Mouse (Mus musculus) heart, postnatal 0 days (tissue): ENCODE measurements at regions not wholly inside any gene's neighbourhood (a gene's known extent, or its start where the extent isn't known, plus 50 kb on each side); places are given as distances from the start of the nearest gene placed in this dataset.

Experiments used
- ATAC-seq: fragments of 200-750 bp; cut with Nextera tagmentation; 2 replicates; pipeline ENCODE4 v1.8.0; 2017; ENCODE audit warnings: low read depth, moderate number of reproducible peaks, moderate library complexity; ENCODE audit not compliant: insufficient read depth
- DNase-seq: peaks from one replicate; pipeline ENCODE4 v3.0.0-alpha.2; 2016; ENCODE audit warnings: low spot score
- H3K27ac ChIP-seq: fragments of 300-500 bp; sonication (generic); 2 replicates; pipeline ENCODE4 v1.5.1; 2014; ENCODE audit warnings: low read depth, mild to moderate bottlenecking
- H3K27me3 ChIP-seq: fragments of 300-500 bp; sonication (generic); 2 replicates; pipeline ENCODE4 v1.6.1; 2014; ENCODE audit warnings: low read length, mixed read lengths; ENCODE audit not compliant: control insufficient read depth, insufficient read depth
- H3K36me3 ChIP-seq: fragments of 300-500 bp; sonication (generic); replicated peaks from 2 replicates; pipeline ENCODE4 v1.6.1; 2014; ENCODE audit warnings: low read length, mixed read lengths; ENCODE audit not compliant: control insufficient read depth, insufficient read depth
- H3K4me1 ChIP-seq: fragments of 300-500 bp; sonication (generic); 2 replicates; pipeline ENCODE4 v1.6.1; 2014; ENCODE audit warnings: antibody characterized with exemption; ENCODE audit not compliant: control insufficient read depth, insufficient read depth
- H3K4me2 ChIP-seq: fragments of 300-500 bp; sonication (generic); 2 replicates; pipeline ENCODE4 v1.6.1; 2014; ENCODE audit warnings: low read depth, mild to moderate bottlenecking, low read length, moderate library complexity
- H3K4me3 ChIP-seq: fragments of 300-500 bp; sonication (generic); 2 replicates; pipeline ENCODE4 v1.5.1; 2014; ENCODE audit warnings: low read depth, low read length
- H3K9ac ChIP-seq: fragments of 300-500 bp; sonication (generic); replicated peaks from 2 replicates; pipeline ENCODE4 v1.6.1; 2014; ENCODE audit warnings: low read depth, low read length, mixed read lengths
- H3K9me3 ChIP-seq: fragments of 300-500 bp; sonication (generic); replicated peaks from 2 replicates; pipeline ENCODE4 v1.6.1; 2016; ENCODE audit warnings: low read length; ENCODE audit not compliant: control insufficient read depth
- CTCF ChIP-seq: IDR thresholded peaks from 2 replicates; pipeline ENCODE4 v1.5.1; 2016; ENCODE audit warnings: antibody characterized with exemption, control low read depth, low read depth
- EP300 ChIP-seq: IDR thresholded peaks from 2 replicates; pipeline ENCODE4 v1.6.1; 2016; ENCODE audit warnings: antibody characterized with exemption, low read depth
- WGBS: fragments of 180-500 bp; shearing (Covaris S2); extraction: QIAGEN DNeasy Blood & Tissue Kit; methylation state at CpG from one replicate; pipeline ENCODE4 v1.1.7; 2014; 5-methylcytosine and 5-hydroxymethylcytosine counted together

GRCm38 (mm10) chr9:9376650-9377189 lies 137.8 kb upstream of the Arhgap42 start:
- TF ChIP-seq EP300 (no peak), CTCF (peak; percentile 45)
- DNase-seq (peak; percentile 12), ATAC-seq (no peak)
- 63% methylated on average over 2 of the region's 2 CpGs for WGBS
- Histone ChIP-seq H3K4me2 (no peak overlapping the region), H3K36me3 (no peaks in the 10 kb centered on the region), H3K4me3 (no peak overlapping the region), H3K9ac (no peak overlapping the region), H3K4me1 (no peaks in the 10 kb centered on the region), H3K27me3 (no peaks in the 10 kb centered on the region), H3K9me3 (no peaks in the 10 kb centered on the region), H3K27ac (no peak overlapping the region)

- Histone ChIP-seq H3K4me1 (no peaks in the 10 kb centered on the region), H3K27ac (no peak overlapping the region), H3K4me3 (no peak overlapping the region), H3K27me3 (no peaks in the 10 kb centered on the region), H3K36me3 (no peaks in the 10 kb centered on the region), H3K9ac (no peak overlapping the region), H3K9me3 (no peaks in the 10 kb centered on the region), H3K4me2 (no peak overlapping the region)
- DNase-seq (peak; percentile 63), ATAC-seq (no peak)
- 18% methylated on average over 3 of the region's 3 CpGs for WGBS
- TF ChIP-seq EP300, result no peak
- peak; percentile 88 for TF ChIP-seq CTCF
Observed at GRCm38 (mm10) chr9:9375304-9375904, 136.5 kb upstream of the Arhgap42 start.

GRCm38 (mm10) chr9:9372594-9372993 lies 133.7 kb upstream of the Arhgap42 start:
- Histone ChIP-seq H3K36me3 (no peaks in the 10 kb centered on the region), H3K27me3 (no peaks in the 10 kb centered on the region), H3K9me3 (no peaks in the 10 kb centered on the region), H3K9ac (no peak overlapping the region), H3K4me2 (no peak overlapping the region), H3K4me1 (no peaks in the 10 kb centered on the region), H3K4me3 (no peak overlapping the region), H3K27ac (no peak overlapping the region)
- ATAC-seq, result peak; percentile 71; the same call in 1 of the 2 replicates
- DNase-seq, result no peak
- TF ChIP-seq CTCF, result peak; percentile 53
- TF ChIP-seq EP300, result no peak
- 43% methylated on average over 1 of the region's 1 CpGs for WGBS

- Histone ChIP-seq H3K4me3 (no peak overlapping the region), H3K27me3 (no peaks in the 10 kb centered on the region), H3K9me3 (no peaks in the 10 kb centered on the region), H3K4me2 (no peak overlapping the region), H3K27ac (no peak overlapping the region), H3K4me1 (no peaks in the 10 kb centered on the region), H3K9ac (no peak overlapping the region), H3K36me3 (no peaks in the 10 kb centered on the region)
- TF ChIP-seq CTCF (no peak), EP300 (no peak)
- no peak for ATAC-seq
- no peak for DNase-seq
- 72% methylated on average over 1 of the region's 1 CpGs for WGBS
Observed at GRCm38 (mm10) chr9:9368731-9369130, 129.8 kb upstream of the Arhgap42 start.

GRCm38 (mm10) chr9:9342456-9343185 lies 103.7 kb upstream of the Arhgap42 start:
- H3K9ac ChIP-seq, result no peak overlapping the region
- H3K4me1 ChIP-seq, result no peaks in the 10 kb centered on the region
- H3K36me3 ChIP-seq, result no peaks in the 10 kb centered on the region
- H3K4me3 ChIP-seq, result no peak overlapping the region
- H3K27me3 ChIP-seq, result no peaks in the 10 kb centered on the region
- no peak overlapping the region for H3K4me2 ChIP-seq
- 44% methylated on average over 1 of the region's 1 CpGs for WGBS
- H3K9me3 ChIP-seq, result no peaks in the 10 kb centered on the region
- TF ChIP-seq CTCF (no peak), EP300 (no peak)
- ATAC-seq, result no peak
- no peak for DNase-seq
- no peak overlapping the region for H3K27ac ChIP-seq
